Mouse (Mus musculus) CH12.LX (cell line): ENCODE results near the gene Mettl1. TPM values are rescaled to one million over a fixed set of nuclear protein-coding genes. Genes with fewer than 3 reads are reported as not detected.

Experiments
- DNase-seq: peaks from one replicate; pipeline ENCODE4 v3.0.0-alpha.2; 2013; ENCODE audit errors: extremely low read depth
- H3K27ac ChIP-seq: 2 replicates; pipeline ENCODE4 v1.5.1; 2012; ENCODE audit warnings: low read depth, mild to moderate bottlenecking, control low read depth, moderate library complexity; ENCODE audit not compliant: insufficient read depth
- H3K27me3 ChIP-seq: replicated peaks from 2 replicates; pipeline ENCODE3; 2012; ENCODE audit warnings: inconsistent platforms
- H3K36me3 ChIP-seq, 2 experiments: replicated peaks in 1 of 2; 2 replicates each; pipeline versions ENCODE3 to v1.6.1; 2012; ENCODE audit warnings: inconsistent platforms in 1 of 2, low read length in 1 of 2, mild to moderate bottlenecking in 1 of 2, mixed read lengths in 1 of 2, moderate library complexity in 1 of 2; ENCODE audit not compliant: control insufficient read depth in 1 of 2, insufficient read depth in 1 of 2
- H3K4me1 ChIP-seq, 2 experiments: 2 replicates each; pipeline ENCODE4 v1.6.1; 2012; ENCODE audit warnings: inconsistent platforms in 1 of 2, moderate library complexity in 1 of 2; ENCODE audit not compliant: insufficient read depth in 2 of 2, control insufficient read depth in 1 of 2
- H3K4me2 ChIP-seq: 2 replicates; pipeline ENCODE4 v1.6.1; 2012; ENCODE audit warnings: low read depth, mild to moderate bottlenecking, control low read depth; ENCODE audit not compliant: poor library complexity, insufficient read depth, severe bottlenecking
- H3K4me3 ChIP-seq, 3 experiments: fragments of 150-350 bp in 1 of 3; sonication (generic) in 1 of 3; replicated peaks in 1 of 3; 2 replicates each; pipeline versions ENCODE3 to v1.5.1; 2011 to 2012; ENCODE audit warnings: low read depth in 2 of 3, low read length in 2 of 3, mild to moderate bottlenecking in 2 of 3, moderate library complexity in 2 of 3, control low read depth in 1 of 3, improper control_type of control experiment in 1 of 3, inconsistent platforms in 1 of 3, mixed read lengths in 1 of 3; ENCODE audit not compliant: poor library complexity in 1 of 3
- H3K79me2 ChIP-seq: replicated peaks from 2 replicates; pipeline ENCODE4 v1.6.1; 2012; ENCODE audit warnings: mild to moderate bottlenecking, moderate library complexity; ENCODE audit not compliant: control insufficient read depth, poor library complexity, insufficient read depth, severe bottlenecking; ENCODE audit errors: extremely low read depth
- H3K9ac ChIP-seq: 2 replicates; pipeline ENCODE4 v1.6.1; 2012; ENCODE audit warnings: low read depth, mild to moderate bottlenecking, control low read depth, moderate library complexity; ENCODE audit not compliant: insufficient read depth
- H3K9me3 ChIP-seq: replicated peaks from 2 replicates; pipeline ENCODE3; 2012; ENCODE audit warnings: low read length, inconsistent platforms, mixed read lengths
- BHLHE40 ChIP-seq: IDR thresholded peaks from 2 replicates; pipeline ENCODE4 v1.6.1; 2011; ENCODE audit warnings: mild to moderate bottlenecking, low read depth, low read length, improper control_type of control experiment
- CHD2 ChIP-seq: IDR thresholded peaks from 2 replicates; pipeline ENCODE4 v1.6.1; 2011; ENCODE audit warnings: low read length, improper control_type of control experiment
- CTCF ChIP-seq, 2 experiments: IDR thresholded peaks in 1 of 2; conservative IDR thresholded peaks in 1 of 2; 2 replicates each; pipeline ENCODE4 v1.5.1; 2011 to 2012; ENCODE audit warnings: low read depth in 2 of 2, low read length in 2 of 2, improper control_type of control experiment in 1 of 2, inconsistent platforms in 1 of 2, mild to moderate bottlenecking in 1 of 2, moderate library complexity in 1 of 2
- ELF1 ChIP-seq: IDR thresholded peaks from 2 replicates; pipeline ENCODE4 v1.6.1; 2014; ENCODE audit warnings: low read depth, mild to moderate bottlenecking, inconsistent platforms, low read length, improper control_type of control experiment
- EP300 ChIP-seq: IDR thresholded peaks from 2 replicates; pipeline ENCODE4 v1.6.1; 2011; ENCODE audit warnings: low read length, improper control_type of control experiment
- GABPA ChIP-seq: IDR thresholded peaks from 2 replicates; pipeline ENCODE4 v1.6.1; 2012; ENCODE audit warnings: low read depth, low read length, improper control_type of control experiment, inconsistent platforms; ENCODE audit not compliant: insufficient replicate concordance
- HCFC1 ChIP-seq: IDR thresholded peaks from 2 replicates; pipeline ENCODE4 v1.6.1; 2012; ENCODE audit warnings: low read depth, mild to moderate bottlenecking, inconsistent platforms, low read length, improper control_type of control experiment
- KAT2A ChIP-seq: IDR thresholded peaks from 2 replicates; pipeline ENCODE4 v1.6.1; 2012; ENCODE audit warnings: low read length, improper control_type of control experiment, inconsistent platforms; ENCODE audit not compliant: insufficient replicate concordance
- MAFK ChIP-seq: IDR thresholded peaks from 2 replicates; pipeline ENCODE4 v1.6.1; 2011; ENCODE audit warnings: low read length, improper control_type of control experiment; ENCODE audit not compliant: insufficient replicate concordance
- MAX ChIP-seq: IDR thresholded peaks from 2 replicates; pipeline ENCODE4 v1.6.1; 2011; ENCODE audit warnings: low read length, improper control_type of control experiment
- MEF2A ChIP-seq: IDR thresholded peaks from 2 replicates; pipeline ENCODE4 v1.6.1; 2014; ENCODE audit warnings: low read depth, mild to moderate bottlenecking, inconsistent platforms, low read length, improper control_type of control experiment, borderline replicate concordance
- MYC ChIP-seq: IDR thresholded peaks from 2 replicates; pipeline ENCODE4 v1.6.1; 2011; ENCODE audit warnings: low read depth, mild to moderate bottlenecking, improper control_type of control experiment, low read length
- NELFE ChIP-seq: IDR thresholded peaks from 2 replicates; pipeline ENCODE4 v1.6.1; 2011; ENCODE audit warnings: low read depth, low read length, improper control_type of control experiment
- NRF1 ChIP-seq: IDR thresholded peaks from 2 replicates; pipeline ENCODE4 v1.6.1; 2014; ENCODE audit warnings: low read depth, mild to moderate bottlenecking, inconsistent platforms, low read length, improper control_type of control experiment, moderate library complexity
- PAX5 ChIP-seq: IDR thresholded peaks from 2 replicates; pipeline ENCODE4 v1.6.1; 2012; ENCODE audit warnings: low read length, inconsistent platforms, mixed read lengths
- POLR2AphosphoS2 ChIP-seq: IDR thresholded peaks from 2 replicates; pipeline ENCODE4 v1.6.1; 2011; ENCODE audit warnings: low read depth, low read length, improper control_type of control experiment
- RCOR1 ChIP-seq: conservative IDR thresholded peaks from 2 replicates; pipeline ENCODE4 v1.6.1; 2012; ENCODE audit warnings: low read depth, mild to moderate bottlenecking, inconsistent platforms, low read length, improper control_type of control experiment
- SMC3 ChIP-seq: IDR thresholded peaks from 2 replicates; pipeline ENCODE4 v1.6.1; 2011; ENCODE audit warnings: low read depth, low read length, improper control_type of control experiment
- TBP ChIP-seq: conservative IDR thresholded peaks from 2 replicates; pipeline ENCODE4 v1.6.1; 2011; ENCODE audit warnings: low read depth, low read length, improper control_type of control experiment
- TCF12 ChIP-seq: IDR thresholded peaks from 2 replicates; pipeline ENCODE4 v1.6.1; 2014; ENCODE audit warnings: low read depth, mild to moderate bottlenecking, inconsistent platforms, low read length, improper control_type of control experiment
- ZC3H11A ChIP-seq: IDR thresholded peaks from 2 replicates; pipeline ENCODE4 v1.6.1; 2012; ENCODE audit warnings: low read depth, mild to moderate bottlenecking, inconsistent platforms, low read length, improper control_type of control experiment
- dilution Hi-C: fragments of 300-500 bp; cut with MboI; formaldehyde crosslinking; loops from 2 replicates; pipeline ENCODE4 v1.14.3; 2020; ENCODE audit warnings: low sequenced_read_pairs; ENCODE audit not compliant: extremely low pct_unique_long_range_greater_than_20kb, extremely low pct_ligation_motif_present
- in situ Hi-C: fragments of 300-500 bp; cut with MboI; formaldehyde crosslinking; loops from 3 replicates; pipeline ENCODE4 v1.14.3; 2019; ENCODE audit warnings: low sequenced_read_pairs, low pct_ligation_motif_present, low pct_unique_long_range_greater_than_20kb, mixed read lengths
- polyA plus RNA-seq: library from polyadenylated mRNA; unstranded; fragments of >175 nt; gene quantifications from 2 replicates; pipeline ENCODE4 v1.2.1, GENCODE M21; 2012; ENCODE audit warnings: low read depth; ENCODE audit not compliant: insufficient read length
- total RNA-seq, 2 experiments: library from RNA; depleted of rRNA; stranded (reverse); fragments of 300-350 nt in 1 of 2; fragments of >200 nt in 1 of 2; gene quantifications; 2 replicates each; pipeline ENCODE4 v1.2.3; 2012 to 2014

The Mettl1 gene
- total and polyA plus RNA-seq, 3 experiments, result 21.6 to 49.4 (median 28.4) TPM

- H3K27ac ChIP-seq, result no peak overlapping the region
- dilution Hi-C loops, result no loop called here
- DNase-seq, result no peak
- no peaks in the 10 kb centered on the region for H3K9me3 ChIP-seq
- peaks cover 0 to 10% of the 10 kb centered on the region in 2 experiments; a peak in 2 of 4 replicates for H3K4me1 ChIP-seq
- no peak overlapping the region for H3K4me3 ChIP-seq
- H3K9ac ChIP-seq, result no peak overlapping the region
- H3K36me3 ChIP-seq, result peaks cover 13 to 45% of the 10 kb centered on the region in 2 experiments
- in situ Hi-C loops, result no loop called here
- TF ChIP-seq POLR2AphosphoS2 (0 out of 2 replicates have a peak, but pooled peaks have one; percentile 24), KAT2A (no peak)
- no peaks in the 10 kb centered on the region for H3K27me3 ChIP-seq
- no peak overlapping the region for H3K4me2 ChIP-seq
- no peaks in the 10 kb centered on the region for H3K79me2 ChIP-seq
Observed at GRCm38 (mm10) chr10:127048608-127049394, 7.6 kb downstream of the Mettl1 start.

- H3K36me3 ChIP-seq, result peaks cover 8 to 38% of the 10 kb centered on the region in 2 experiments
- H3K9ac ChIP-seq, result no peak overlapping the region
- H3K27me3 ChIP-seq, result no peaks in the 10 kb centered on the region
- in situ Hi-C loops, result no loop called here
- no peaks in the 10 kb centered on the region for H3K79me2 ChIP-seq
- H3K4me1 ChIP-seq, result peaks cover 0 to 10% of the 10 kb centered on the region in 2 experiments; a peak in 2 of 4 replicates
- TF ChIP-seq CTCF (conservative IDR thresholded peaks at IDR 0.05 in 1 of 2, IDR thresholded peaks at IDR 0.05 in 1 of 2; ENCODE audit: low read depth in 2 of 2, low read length in 2 of 2) (peak in 1 of 2 experiments; percentile 25; a peak in 1 of 4 replicates), TBP (no peak)
- no peaks in the 10 kb centered on the region for H3K9me3 ChIP-seq
- no peak for DNase-seq
- H3K27ac ChIP-seq, result no peak overlapping the region
- H3K4me3 ChIP-seq, result no peak overlapping the region
- no peak overlapping the region for H3K4me2 ChIP-seq
- dilution Hi-C loops, result no loop called here
Observed at GRCm38 (mm10) chr10:127049395-127050118, 8.3 kb downstream of the Mettl1 start.

DNA sequence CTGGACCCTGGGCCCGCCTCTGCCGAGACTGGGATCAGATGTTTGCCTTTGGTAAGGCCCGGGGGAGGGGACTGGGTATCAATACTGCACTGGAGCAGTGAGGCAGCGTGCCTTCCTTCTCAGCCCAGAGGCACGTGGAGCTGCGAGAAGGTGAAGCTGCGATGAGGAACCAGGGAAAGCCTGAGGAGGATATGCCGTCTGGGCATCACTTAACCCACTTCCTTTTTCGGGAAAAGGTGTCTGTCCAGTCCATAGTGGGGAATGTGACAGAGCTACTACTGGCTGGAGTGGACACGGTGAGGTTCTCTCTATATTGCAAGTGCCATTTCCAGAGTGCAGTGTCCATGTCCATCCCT, 8.9 kb downstream of the Mettl1 start:
- Histone ChIP-seq H3K27me3 (no peaks in the 10 kb centered on the region), H3K36me3 (peaks cover 4 to 33% of the 10 kb centered on the region in 2 experiments), H3K9me3 (no peaks in the 10 kb centered on the region), H3K79me2 (no peaks in the 10 kb centered on the region), H3K4me1 (peaks cover 0 to 11% of the 10 kb centered on the region in 2 experiments; a peak in 2 of 4 replicates), H3K9ac (no peak overlapping the region), H3K4me3 (no peak overlapping the region), H3K27ac (no peak overlapping the region), H3K4me2 (no peak overlapping the region)
- DNase-seq, result no peak
- in situ Hi-C loops, result no loop called here
- TF ChIP-seq HCFC1, result no peak
- no peak for TF ChIP-seq NELFE
- no peak for TF ChIP-seq GABPA
- TF ChIP-seq TCF12, result no peak
- no peak for TF ChIP-seq MEF2A
- TF ChIP-seq MAX, result no peak
- TF ChIP-seq MYC, result no peak
- no peak for TF ChIP-seq EP300
- TF ChIP-seq PAX5, result no peak
- TF ChIP-seq MAFK, result no peak
- no peak for TF ChIP-seq RCOR1
- TF ChIP-seq NRF1, result no peak
- no peak for TF ChIP-seq CHD2
- no peak for TF ChIP-seq ELF1
- TF ChIP-seq SMC3, result no peak
- TF ChIP-seq ZC3H11A, result no peak
- TF ChIP-seq BHLHE40, result no peak
- dilution Hi-C loops, result no loop called here
